Mouse (Mus musculus) testis, postnatal 14 days (tissue): ENCODE measurements around the gene Tmem120a.

ENCODE experiments used
- DNase-seq: peaks from one replicate; pipeline ENCODE4 v3.0.0; 2021; ENCODE audit warnings: low spot score

Gene Tmem120a

DNA sequence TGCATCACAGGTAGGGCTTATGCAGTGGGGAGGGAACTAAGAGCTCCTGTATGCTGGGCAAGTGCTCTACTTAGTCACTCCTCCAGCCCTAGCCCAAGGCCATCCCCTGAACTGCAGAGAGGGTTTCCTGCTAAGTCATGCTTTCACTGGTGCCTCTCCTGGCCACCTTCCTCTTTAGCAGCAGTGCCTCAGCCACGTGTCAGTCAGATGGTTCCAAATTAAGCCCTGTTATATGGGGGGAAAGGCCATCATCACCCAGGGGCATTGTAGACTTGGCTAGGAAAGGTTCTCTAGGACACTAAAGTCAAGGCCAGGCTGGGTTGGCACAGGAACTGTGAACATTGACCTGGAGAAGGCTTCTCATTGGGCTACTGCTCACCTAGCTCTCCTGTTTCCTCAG is 36.4 kb downstream of the Tmem120a start:
- no peak for DNase-seq

GRCm38 (mm10) chr5:135707039-135707438 is 37.2 kb downstream of the Tmem120a start:
- no peak for DNase-seq

DNA sequence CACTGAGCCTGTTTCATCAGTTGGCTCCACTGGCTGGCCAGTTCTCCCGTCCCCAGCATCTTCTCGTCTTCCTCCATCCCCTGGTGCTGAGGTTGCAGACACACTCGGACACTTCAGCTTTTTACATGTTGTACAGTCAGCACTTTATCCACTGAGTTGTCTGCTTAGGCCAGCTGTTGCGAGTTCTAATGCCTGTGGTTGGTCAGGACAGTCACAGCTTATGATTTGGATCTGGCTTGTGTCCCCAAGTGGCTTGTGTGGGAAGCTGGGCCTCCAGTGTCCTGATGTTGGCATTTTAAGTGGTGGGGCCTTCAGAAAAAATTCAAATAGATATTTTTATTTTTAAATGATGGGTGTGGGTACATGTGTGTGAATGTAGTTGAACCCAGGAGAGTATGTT is 38.9 kb downstream of the Tmem120a start:
- DNase-seq: no peak

DNA sequence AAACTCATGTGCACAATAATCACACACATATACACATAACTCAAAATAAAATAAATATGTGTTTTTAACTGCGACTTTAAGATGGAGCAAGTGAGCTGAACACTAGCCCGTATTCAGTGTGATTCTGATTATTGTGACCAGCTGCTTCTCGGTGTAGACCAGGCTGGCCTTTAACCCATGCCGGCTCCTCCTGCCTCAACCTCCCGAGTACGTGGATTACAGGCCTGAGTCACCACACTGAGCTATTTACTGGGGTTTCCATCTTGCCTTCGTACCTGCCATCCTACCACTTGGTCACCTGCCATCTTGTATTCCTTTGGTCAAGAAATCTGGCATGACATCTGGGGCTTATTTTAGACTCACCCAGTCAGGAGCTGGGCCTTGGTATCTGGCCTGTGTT is 40.8 kb downstream of the Tmem120a start:
- DNase-seq: no peak

GRCm38 (mm10) chr5:135702682-135703192 is 41.5 kb downstream of the Tmem120a start:
- DNase-seq: no peak

DNA sequence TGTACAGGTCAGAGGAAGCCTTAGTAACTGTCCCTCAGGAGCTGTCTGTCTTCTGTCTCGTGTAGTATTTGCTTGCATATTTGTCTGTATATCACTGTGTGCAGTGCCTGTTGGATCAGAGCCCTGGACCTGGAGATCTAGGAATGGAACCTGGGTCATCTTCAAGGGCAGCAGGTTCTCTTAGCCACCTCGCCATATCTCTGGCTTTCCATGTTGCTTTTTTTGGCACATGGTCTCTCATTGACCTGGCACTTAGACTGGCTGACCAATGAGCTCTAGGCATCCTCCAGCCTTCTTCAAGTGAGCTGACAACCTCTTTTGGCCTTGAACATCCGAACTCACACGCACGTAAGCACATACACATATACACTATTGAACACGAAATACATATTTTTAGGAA is 42.1 kb downstream of the Tmem120a start:
- DNase-seq: no peak

DNA sequence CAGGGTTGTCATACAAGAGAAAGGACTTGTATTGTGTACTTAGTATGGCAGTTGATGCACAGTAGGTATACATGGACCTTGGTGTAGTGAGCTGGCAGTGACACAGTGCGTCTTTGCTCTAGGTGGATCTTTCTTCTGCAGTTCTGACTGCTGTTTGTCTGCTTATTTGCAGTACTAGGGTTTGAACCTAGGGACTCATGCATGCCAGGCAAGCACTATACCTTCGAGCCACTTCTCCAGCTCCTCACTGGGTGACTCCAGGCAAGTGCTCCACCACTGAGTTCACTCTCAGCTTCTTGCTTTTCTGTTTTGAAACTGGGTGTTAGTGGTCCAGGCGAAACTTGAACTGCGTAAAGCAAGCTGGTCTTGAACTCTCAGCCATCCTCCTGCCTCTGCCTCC is 42.6 kb downstream of the Tmem120a start:
- DNase-seq: no peak

DNA sequence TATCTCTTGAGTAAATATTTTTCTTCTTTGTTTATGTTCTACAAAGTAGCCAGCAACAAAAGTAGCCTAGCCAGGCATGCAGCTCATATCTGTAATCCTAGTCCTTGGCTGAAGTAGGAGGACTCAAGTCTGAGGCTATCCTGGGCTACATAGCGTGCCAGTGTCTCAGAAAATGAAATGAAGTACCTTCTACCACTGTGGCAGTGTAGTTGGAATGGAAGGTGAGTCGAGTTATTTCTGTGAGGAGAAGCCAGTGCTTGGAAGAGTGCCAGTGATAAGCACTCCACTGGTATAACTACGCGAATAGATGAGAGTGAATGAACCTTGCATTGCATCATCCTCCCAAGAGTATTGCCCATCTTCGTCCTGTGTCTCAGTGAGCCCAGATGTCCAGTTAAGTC is 46.5 kb downstream of the Tmem120a start:
- no peak for DNase-seq

- no peak for DNase-seq
Observed at GRCm38 (mm10) chr5:135695277-135695721, 48.9 kb downstream of the Tmem120a start.

DNA sequence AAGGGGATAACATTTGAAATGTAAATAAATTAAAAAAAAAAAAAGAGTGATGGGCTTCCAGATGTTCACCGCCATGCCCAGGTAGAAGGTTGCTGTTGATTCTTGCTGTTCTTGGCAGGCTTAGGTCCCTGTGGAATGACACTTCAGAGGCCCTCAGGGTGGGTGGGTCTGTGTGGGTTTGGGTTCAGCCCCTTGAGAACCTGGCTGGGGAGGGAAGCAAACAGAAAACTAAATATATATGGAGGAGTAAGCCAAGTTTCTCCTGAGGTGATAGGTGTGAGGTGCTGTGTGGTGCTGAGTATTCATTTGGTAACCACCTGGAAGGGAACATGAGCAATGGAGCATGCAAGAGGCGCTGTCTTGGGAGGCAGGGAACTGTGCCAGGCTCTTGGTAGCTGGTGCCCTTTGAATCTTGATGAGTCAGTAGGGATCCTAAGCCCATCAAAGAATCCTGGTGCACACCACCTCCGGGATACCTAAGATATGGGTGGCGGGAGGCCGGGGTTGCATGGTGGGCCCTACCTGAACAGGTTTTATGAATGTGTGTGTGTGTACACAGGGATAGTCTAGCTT is 50.9 kb downstream of the Tmem120a start:
- no peak for DNase-seq

GRCm38 (mm10) chr5:135691266-135691665 is 53.0 kb downstream of the Tmem120a start:
- no peak for DNase-seq

GRCm38 (mm10) chr5:135690401-135690800 is 53.8 kb downstream of the Tmem120a start:
- no peak for DNase-seq
